Mouse (Mus musculus): ENCODE results near the gene Gm4141. TPM values are rescaled to one million over a fixed set of nuclear protein-coding genes. Genes with fewer than 3 reads are reported as not detected.
"Not testable (repeated sequence)": the region's sequence is repeated elsewhere in the genome, so short reads cannot be mapped to it uniquely, and the experiment has no call there.

The Gm4141 gene
- polyA plus RNA-seq (2014; fragmentation: Nextera tagmentation; extraction: Ambion mirVana) = not detected in 2 replicates

- H3K27me3 ChIP-seq (ENCODE audit: control insufficient read depth, insufficient read depth, low read length); H3K9me3 ChIP-seq (ENCODE audit: control insufficient read depth, low read depth, low read length); H3K4me2 ChIP-seq (replicated peaks; ENCODE audit: low read depth, low read length); H3K9ac ChIP-seq (replicated peaks; ENCODE audit: low read depth, low read length); H3K4me3 ChIP-seq (ENCODE audit: low read depth, low read length); ATAC-seq (ENCODE audit: insufficient number of reproducible peaks, insufficient read depth, low FRiP score, low read depth); H3K36me3 ChIP-seq (ENCODE audit: control insufficient read depth, insufficient read depth, low read length); H3K4me1 ChIP-seq (ENCODE audit: control insufficient read depth, insufficient read depth, low read length); H3K27ac ChIP-seq (ENCODE audit: low read length): not testable (repeated sequence)
- WGBS = no CpG with 5 or more reads among the region's 3 CpGs
Measured at GRCm38 (mm10) chr7:20576141-20576540, at the start of gene Gm4141. Gene Gm4141, minus strand, starts transcription at chr7:20576241.

GRCm38 (mm10) chr7:20598921-20599320, 22.9 kb upstream of the Gm4141 start, which contains the start of gene Gm4513:
Gene Gm4513, minus strand, starts transcription at chr7:20599021.
- not testable (repeated sequence) for H3K9ac ChIP-seq (replicated peaks; ENCODE audit: low read depth, low read length); H3K27ac ChIP-seq (ENCODE audit: low read length); H3K36me3 ChIP-seq (ENCODE audit: control insufficient read depth, insufficient read depth, low read length); H3K4me3 ChIP-seq (ENCODE audit: low read depth, low read length); H3K9me3 ChIP-seq (ENCODE audit: control insufficient read depth, low read depth, low read length); H3K4me1 ChIP-seq (ENCODE audit: control insufficient read depth, insufficient read depth, low read length); H3K27me3 ChIP-seq (ENCODE audit: control insufficient read depth, insufficient read depth, low read length); H3K4me2 ChIP-seq (replicated peaks; ENCODE audit: low read depth, low read length); ATAC-seq (ENCODE audit: insufficient number of reproducible peaks, insufficient read depth, low FRiP score, low read depth)
- 78% methylated on average over 3 of the region's 5 CpGs for WGBS

- no CpG with 5 or more reads among the region's 1 CpGs for WGBS
- not testable (repeated sequence) for H3K9me3 ChIP-seq (ENCODE audit: control insufficient read depth, low read depth, low read length); H3K4me1 ChIP-seq (ENCODE audit: control insufficient read depth, insufficient read depth, low read length); H3K36me3 ChIP-seq (ENCODE audit: control insufficient read depth, insufficient read depth, low read length); H3K4me3 ChIP-seq (ENCODE audit: low read depth, low read length); ATAC-seq (ENCODE audit: insufficient number of reproducible peaks, insufficient read depth, low FRiP score, low read depth); H3K27me3 ChIP-seq (ENCODE audit: control insufficient read depth, insufficient read depth, low read length); H3K9ac ChIP-seq (replicated peaks; ENCODE audit: low read depth, low read length); H3K27ac ChIP-seq (ENCODE audit: low read length); H3K4me2 ChIP-seq (replicated peaks; ENCODE audit: low read depth, low read length)
Measured at GRCm38 (mm10) chr7:20545657-20546056, 30.4 kb downstream of the Gm4141 start, which contains the start of gene Gm5726. Gene Gm5726, minus strand, starts transcription at chr7:20545757.

GRCm38 (mm10) chr7:20533537-20533936, 42.5 kb downstream of the Gm4141 start, which contains the start of gene Vmn1r104:
Gene Vmn1r104, plus strand, starts transcription at chr7:20533837.
- not testable (repeated sequence) for H3K4me3 ChIP-seq (ENCODE audit: low read depth, low read length); H3K27me3 ChIP-seq (ENCODE audit: control insufficient read depth, insufficient read depth, low read length); H3K9ac ChIP-seq (replicated peaks; ENCODE audit: low read depth, low read length); H3K4me2 ChIP-seq (replicated peaks; ENCODE audit: low read depth, low read length); H3K27ac ChIP-seq (ENCODE audit: low read length); H3K4me1 ChIP-seq (ENCODE audit: control insufficient read depth, insufficient read depth, low read length); H3K9me3 ChIP-seq (ENCODE audit: control insufficient read depth, low read depth, low read length); ATAC-seq (ENCODE audit: insufficient number of reproducible peaks, insufficient read depth, low FRiP score, low read depth); H3K36me3 ChIP-seq (ENCODE audit: control insufficient read depth, insufficient read depth, low read length)
- no CpG with 5 or more reads among the region's 3 CpGs for WGBS

Other genes with a start within 250 kb of the Gm4141 start
- not detected in 2 replicates for gene Gm4133, start 242.2 kb downstream of the Gm4141 start, polyA plus RNA-seq (2014; fragmentation: Nextera tagmentation; extraction: Ambion mirVana)
- not detected in 2 replicates for gene Gm5728, start 200.8 kb downstream of the Gm4141 start, polyA plus RNA-seq (2014; fragmentation: Nextera tagmentation; extraction: Ambion mirVana)
- not detected in 2 replicates for gene Vmn1r100, start 158.3 kb downstream of the Gm4141 start, polyA plus RNA-seq (2014; fragmentation: Nextera tagmentation; extraction: Ambion mirVana)
- gene Vmn1r101, start 133.6 kb downstream of the Gm4141 start, polyA plus RNA-seq (2014; fragmentation: Nextera tagmentation; extraction: Ambion mirVana) = not detected in 2 replicates
- not detected in 2 replicates for gene Gm10670, start 101.3 kb downstream of the Gm4141 start, polyA plus RNA-seq (2014; fragmentation: Nextera tagmentation; extraction: Ambion mirVana)
- not detected in 2 replicates for gene Vmn1r103, start 65.7 kb downstream of the Gm4141 start, polyA plus RNA-seq (2014; fragmentation: Nextera tagmentation; extraction: Ambion mirVana)
- not detected in 2 replicates for gene Vmn1r104, start 42.4 kb downstream of the Gm4141 start, polyA plus RNA-seq (2014; fragmentation: Nextera tagmentation; extraction: Ambion mirVana)
- not detected in 2 replicates for gene Gm5726, start 30.5 kb downstream of the Gm4141 start, polyA plus RNA-seq (2014; fragmentation: Nextera tagmentation; extraction: Ambion mirVana)
- gene Gm4513, start 22.8 kb upstream of the Gm4141 start, polyA plus RNA-seq (2014; fragmentation: Nextera tagmentation; extraction: Ambion mirVana) = not detected in 2 replicates
- not detected in 2 replicates for gene Vmn1r107, start 92.7 kb upstream of the Gm4141 start, polyA plus RNA-seq (2014; fragmentation: Nextera tagmentation; extraction: Ambion mirVana)
- not detected in 2 replicates for gene Vmn1r111, start 127.0 kb upstream of the Gm4141 start, polyA plus RNA-seq (2014; fragmentation: Nextera tagmentation; extraction: Ambion mirVana)
- not detected in 2 replicates for gene Gm10668, start 154.4 kb upstream of the Gm4141 start, polyA plus RNA-seq (2014; fragmentation: Nextera tagmentation; extraction: Ambion mirVana)
- not detected in 2 replicates for gene Vmn1r112, start 194.9 kb upstream of the Gm4141 start, polyA plus RNA-seq (2014; fragmentation: Nextera tagmentation; extraction: Ambion mirVana)
- gene Vmn1r113, start 211.0 kb upstream of the Gm4141 start, polyA plus RNA-seq (2014; fragmentation: Nextera tagmentation; extraction: Ambion mirVana) = not detected in 2 replicates
- gene Vmn1r114, start 235.9 kb upstream of the Gm4141 start, polyA plus RNA-seq (2014; fragmentation: Nextera tagmentation; extraction: Ambion mirVana) = not detected in 2 replicates